Mouse (Mus musculus) heart, adult 18-20 months (tissue): ENCODE measurements around the gene St8sia1. TPM values are rescaled to one million over a fixed set of nuclear protein-coding genes. Genes with fewer than 3 reads are reported as not detected.

Experiments
- DNase-seq, 2 experiments: peaks; one replicate each; pipeline ENCODE4 v3.0.0; 2021 to 2022; ENCODE audit warnings: mixed read lengths in 1 of 2
- total RNA-seq, 2 experiments: library from RNA; stranded (reverse); gene quantifications; 2 replicates each; pipeline ENCODE4 v1.2.3; 2021

St8sia1 gene
- total RNA-seq, 2 experiments from 2014 or later = 0.10 to 0.57 TPM

DNA sequence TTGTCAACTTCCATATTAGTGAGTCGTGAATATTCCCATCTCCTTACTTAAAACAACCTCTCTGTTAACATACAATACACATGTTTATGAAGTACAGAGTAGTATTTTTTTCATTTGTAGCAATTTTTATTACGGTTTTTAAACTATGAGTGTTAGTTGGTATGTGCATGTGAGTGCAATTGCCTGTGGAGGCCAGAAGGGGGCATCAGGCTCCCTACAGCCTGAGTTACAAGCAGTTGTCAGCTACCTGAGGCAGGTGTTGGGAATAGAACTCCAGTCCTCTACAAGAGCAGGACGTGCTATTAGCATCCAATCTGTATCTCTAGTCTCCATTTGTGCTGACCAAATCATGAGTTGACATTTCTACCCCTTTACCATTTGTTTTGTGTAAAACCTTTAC is 19.8 kb downstream of the St8sia1 start:
- no peak for DNase-seq

DNA sequence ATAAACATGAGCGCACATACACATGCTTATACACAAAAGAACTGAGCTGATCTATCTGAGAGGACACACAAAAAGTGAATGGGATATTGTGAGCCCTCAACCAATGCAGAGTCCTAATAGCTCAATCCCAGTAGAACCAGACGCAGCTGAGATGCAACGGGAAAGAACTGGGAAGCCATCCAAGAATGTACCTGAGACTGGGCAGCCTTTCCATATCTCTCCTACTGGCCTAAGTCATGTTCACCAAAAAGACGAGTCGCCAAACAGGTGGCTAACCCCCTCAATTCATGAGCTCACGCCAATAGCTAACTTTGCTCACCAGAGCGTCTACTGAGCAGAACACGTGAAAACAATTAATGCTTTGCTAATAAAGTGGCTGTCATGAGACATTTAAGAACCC is 20.8 kb downstream of the St8sia1 start:
- DNase-seq = no peak

DNA sequence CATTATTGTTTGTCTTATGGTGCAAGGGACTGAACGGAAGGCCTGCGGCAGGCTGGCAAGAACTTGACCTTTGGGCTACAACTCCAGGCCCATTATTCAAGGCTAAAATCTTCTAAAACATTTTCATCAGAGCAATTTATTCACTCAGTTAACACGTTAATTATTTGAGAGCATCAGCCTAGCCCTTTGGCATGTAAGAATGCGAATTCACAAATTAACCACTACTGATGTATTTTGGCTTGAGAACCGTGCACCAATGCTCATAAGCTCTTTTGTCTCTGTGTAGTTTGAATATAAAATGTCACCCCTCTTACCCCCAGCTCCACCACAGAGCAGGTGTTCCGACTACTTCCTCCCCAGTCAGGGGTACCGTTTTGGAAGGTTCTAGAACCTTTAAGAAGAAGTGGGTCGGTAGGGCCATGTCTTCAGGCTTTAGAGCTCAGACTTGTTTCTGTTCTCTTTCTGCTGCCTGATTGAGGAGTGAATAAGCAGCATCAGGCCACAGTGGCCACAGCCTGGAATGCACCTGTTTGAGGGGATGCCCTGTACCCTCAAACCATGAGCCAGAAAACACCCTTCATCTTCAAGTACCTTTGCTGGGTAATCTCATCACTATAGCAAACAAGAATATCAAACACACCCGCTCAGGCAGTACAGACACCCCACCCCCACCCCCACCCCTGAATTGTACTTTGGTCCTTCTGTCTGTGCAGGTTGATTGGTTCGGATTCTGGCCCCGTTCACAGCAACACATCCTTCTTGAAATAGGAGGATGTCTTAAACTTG is 22.5 kb downstream of the St8sia1 start:
- DNase-seq = no peak

DNA sequence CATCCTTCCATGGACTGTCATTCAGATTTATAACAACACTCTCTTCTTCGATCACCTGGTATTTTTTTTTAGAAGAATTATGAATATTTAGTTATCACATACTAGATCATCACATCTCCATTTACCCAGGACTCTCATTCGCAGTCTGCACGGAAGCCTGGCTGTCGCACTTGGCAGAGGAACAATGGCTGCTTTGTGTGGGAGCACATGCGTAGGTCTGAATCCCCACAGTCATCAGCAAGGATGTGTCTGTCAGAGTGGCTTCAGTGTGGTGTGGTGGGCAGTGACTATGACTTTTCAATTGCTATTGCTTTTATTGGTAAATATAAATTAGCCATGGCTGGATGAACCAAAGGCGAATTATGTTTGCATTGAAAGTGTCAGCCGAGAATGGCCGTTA is 23.2 kb downstream of the St8sia1 start:
- no peak for DNase-seq

DNA sequence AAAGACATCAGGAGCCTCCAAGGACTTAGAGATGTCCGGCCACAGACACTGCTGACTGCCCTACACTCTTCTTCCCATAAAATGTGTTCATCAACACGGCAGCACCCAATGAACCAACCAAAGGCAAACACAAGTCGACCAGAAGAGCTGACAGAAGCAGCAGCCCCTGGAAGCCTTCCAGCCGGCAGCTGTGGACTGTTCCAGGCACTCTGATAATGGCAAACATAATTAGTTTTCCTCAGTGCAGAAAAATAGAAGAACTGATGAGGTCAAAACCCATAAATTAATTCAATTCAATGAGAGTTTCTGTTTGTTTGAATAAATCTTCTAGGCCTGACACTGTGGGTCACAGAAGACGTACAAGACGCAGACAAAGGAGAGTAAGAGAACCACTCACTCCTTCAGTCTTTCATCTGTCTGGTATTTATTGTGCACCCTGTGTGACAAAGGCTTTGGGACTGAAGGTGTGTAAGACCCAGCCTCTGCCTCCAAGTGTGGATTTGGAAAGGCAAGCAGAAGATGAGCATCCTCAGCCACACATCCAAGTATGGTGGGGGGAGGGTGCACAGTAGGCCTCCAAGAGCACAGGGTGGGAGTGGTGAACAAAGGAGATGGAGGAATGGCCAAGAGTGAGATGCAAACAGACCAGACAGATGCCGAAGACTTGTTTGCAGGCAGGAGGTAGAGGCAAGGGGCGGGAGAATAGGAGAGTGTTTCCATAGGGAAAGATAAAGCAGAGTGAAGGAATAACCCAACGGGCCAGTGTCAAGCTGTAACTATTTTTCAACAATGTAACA is 25.5 kb downstream of the St8sia1 start:
- no peak for DNase-seq

DNA sequence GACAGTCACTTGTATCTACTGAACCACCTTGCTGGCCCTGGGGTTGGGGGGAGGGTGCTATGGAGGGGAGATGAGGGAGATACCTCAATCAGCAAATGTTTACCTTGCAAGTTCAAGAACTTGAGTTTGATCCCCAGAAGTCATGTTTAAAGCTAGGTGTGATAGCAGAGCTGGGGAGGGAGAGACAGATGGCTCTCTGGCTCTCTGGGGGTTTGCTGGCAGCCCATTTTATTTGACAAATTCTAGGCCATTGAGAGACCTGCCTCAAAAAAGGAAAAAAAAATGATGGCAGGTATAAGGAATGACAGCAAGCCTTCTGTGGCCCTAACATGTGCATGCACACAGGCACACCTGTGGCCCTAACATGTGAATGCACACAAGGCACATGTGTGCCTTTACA is 26.2 kb downstream of the St8sia1 start:
- DNase-seq = no peak

DNA sequence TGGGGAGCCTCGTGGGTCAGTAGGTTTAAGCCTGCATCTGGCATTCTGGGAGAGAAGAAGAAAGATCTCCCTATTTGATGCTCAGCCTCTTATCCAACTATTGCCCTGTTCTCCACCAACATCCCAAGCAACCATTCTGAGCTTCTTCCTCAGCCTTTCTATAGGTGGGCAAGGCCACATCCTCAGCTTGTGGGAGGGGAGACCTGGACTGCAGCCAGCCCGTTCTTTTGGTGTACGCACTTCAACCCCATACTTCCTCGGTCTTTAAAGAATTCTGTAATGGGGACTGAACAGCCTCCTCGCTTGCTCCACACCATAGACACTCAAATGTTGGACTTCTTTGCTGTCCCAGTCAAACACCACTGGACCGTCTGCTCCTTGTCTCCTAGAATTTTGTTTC is 31.7 kb downstream of the St8sia1 start:
- DNase-seq = no peak

DNA sequence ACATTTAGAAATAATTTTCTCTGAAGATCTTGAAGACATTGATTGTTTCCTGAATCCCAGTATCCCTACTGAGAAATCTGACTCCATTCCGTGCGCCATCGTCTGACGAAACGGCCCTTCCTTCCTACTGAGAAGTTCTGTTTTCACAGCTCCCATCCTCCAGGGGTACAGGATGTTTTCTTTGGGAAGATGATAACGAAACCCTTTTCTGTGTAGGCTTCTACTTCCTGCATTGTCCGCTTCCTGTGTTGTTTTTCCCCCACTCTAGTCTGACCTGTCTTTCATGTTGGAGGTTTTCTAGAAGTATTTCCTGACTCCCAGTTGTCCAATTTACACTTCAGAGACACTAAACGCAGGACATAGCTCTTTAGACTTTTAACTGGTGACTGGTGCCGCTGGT is 32.1 kb downstream of the St8sia1 start:
- peak in 1 of 2 experiments; percentile 5 for DNase-seq

DNA sequence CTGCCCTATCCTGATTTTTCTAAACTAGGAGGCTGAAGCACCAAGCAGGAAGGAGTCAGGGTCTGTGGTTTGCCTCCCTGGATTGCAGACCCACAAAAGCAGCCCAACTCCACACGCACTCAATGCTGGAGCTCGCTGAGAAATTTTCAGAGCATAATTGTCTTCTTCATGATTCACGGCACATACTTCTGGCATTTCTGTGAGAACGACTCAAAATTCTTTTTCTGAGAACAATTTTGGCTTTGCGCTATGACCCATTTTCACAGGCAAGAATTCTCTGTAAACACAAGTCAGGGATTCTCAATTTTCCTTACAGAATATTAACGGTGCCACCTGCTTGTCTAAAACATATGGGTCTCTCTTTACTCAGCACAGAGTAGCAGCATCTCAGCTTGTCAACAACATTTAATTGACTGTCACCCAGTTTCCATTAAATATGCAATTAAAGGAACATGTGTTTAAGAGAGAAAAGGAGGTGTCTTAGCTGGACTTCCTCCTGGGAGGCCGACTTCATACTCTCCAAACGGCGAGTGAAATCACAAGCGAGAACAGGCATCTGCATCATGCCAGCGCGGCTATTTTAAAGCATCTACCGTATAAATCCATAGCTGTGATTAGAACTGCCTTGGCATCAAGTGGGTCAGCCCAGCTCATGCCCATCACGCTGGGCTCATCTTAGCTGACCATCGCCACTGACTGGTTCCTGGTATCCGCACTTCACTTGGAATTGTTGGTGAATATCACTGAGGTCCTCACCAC is 35.5 kb downstream of the St8sia1 start:
- no peak for DNase-seq

DNA sequence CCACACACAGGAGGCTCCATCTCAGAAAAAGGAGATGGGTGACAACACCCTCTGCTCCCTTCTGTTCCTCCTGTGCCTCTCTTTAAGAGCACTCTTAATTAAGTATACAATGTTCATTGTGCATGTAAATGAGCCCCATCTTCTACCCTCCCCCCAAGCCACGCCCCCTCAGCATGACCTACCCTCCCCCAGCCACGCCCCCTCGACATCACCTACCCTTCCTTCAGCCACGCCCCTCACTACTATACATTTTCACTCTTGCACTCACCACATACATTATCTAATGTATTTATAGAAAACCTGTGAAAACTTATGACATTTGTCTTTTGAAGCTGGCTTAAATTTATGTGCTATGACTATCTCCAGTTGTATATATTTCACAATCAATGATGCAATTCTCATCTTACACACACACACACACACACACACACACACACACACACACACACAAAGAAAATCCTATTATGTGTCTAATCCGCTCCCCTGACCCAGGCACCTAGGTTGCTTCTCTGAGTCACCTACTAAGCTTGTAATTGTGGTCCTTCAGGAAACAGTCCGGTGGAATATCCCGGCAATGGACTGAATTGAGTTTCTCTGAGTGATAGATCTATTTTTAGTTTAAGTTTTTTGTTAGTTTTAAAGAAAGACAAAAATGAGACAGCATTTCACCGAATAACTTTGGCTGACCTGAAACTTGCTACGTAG is 37.2 kb downstream of the St8sia1 start:
- DNase-seq = no peak

DNA sequence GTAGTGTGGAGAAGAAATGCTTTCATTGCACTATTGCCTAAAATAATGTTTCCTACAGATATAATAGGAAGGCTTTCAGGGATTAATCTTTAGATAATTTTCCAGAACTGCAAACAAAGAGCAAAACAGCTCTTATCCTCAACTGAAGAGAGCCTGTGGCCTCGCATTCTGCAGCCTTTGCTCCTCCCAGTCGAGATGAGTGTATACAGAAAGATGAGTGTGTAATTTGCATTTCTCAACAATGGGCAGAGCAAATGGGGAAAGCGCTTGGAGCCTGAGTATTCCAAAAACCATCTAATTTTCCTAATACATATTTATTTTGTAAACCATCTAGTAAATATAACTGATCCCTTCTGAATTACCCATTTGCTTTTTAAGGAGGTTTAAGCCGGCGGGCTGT is 38.3 kb downstream of the St8sia1 start:
- DNase-seq = no peak

DNA sequence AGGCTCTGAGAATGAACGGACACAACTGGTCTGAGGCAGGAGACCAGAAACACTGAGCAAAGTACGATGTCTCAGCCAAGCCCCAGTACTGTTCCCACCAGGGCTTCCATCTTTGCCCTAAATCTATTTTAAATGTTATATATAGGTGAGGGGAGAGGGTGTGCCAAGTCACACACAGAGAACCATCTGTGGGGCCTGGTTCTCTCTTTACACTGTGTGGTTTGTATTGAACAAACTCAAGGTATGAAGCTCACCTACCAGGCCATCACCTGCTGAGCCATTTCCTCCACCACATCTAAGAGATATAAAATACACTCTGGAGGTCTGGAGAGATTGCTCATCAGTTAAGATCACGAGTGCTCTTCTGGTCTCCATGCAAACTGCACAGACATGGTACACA is 38.9 kb downstream of the St8sia1 start:
- DNase-seq = no peak

DNA sequence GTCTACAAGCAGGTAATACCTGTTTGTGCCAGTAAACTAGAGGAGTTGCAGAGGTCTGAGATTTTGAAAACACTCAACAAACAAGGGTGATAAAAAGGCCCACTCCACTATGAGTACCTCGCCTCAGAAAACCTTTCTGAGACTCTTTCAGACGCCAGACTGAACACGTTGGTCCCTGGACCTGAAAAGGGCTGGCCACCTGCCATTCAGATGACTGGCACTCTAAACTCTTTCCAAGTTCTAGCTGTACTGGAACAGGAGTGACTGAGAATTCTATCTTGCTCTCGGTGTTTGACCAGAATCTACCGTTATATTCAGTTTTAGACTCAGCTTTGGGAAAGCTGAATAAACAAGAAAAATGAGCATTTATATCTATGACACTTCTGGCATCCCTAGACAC is 43.4 kb downstream of the St8sia1 start:
- peak; percentile 70 to 73 for DNase-seq

DNA sequence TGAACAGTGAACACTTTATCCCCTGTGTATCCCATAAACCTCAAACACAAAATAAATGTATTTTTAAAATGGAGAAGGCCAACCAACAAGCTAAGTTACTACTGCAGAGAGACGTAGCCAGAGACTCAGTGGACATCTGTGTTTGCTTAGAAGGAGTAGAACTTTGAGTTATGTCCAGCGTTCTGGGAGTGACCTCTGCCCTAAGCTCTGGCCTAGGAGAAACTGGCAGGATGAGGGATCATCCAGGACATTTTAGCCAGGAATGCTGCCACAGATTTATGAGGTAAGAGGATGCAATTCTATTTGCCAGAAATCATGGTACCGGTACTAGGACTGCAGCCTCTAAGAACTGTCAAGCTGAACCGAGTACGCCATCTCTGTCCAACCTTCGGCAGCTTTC is 45.6 kb downstream of the St8sia1 start:
- no peak for DNase-seq

DNA sequence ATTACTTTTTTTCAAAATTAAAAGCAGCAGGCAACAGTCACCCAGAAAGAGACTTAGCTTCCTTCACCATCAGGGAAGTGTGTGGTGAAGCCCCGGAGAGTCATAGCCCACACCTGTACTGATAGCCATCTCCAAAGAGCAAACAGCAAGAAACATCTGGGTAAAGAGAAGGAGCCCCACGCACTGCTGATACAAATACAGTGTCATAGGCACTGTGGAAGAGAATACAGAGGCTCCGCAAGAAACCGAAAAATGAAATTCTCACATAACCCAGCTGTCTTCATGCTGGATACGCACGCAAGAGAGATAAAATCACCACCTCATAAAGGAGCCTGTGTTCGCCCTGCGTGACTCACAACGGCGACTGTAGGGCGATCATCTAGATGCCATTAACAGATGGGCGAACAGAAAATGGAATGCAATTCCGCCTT is 46.8 kb downstream of the St8sia1 start:
- no peak for DNase-seq

DNA sequence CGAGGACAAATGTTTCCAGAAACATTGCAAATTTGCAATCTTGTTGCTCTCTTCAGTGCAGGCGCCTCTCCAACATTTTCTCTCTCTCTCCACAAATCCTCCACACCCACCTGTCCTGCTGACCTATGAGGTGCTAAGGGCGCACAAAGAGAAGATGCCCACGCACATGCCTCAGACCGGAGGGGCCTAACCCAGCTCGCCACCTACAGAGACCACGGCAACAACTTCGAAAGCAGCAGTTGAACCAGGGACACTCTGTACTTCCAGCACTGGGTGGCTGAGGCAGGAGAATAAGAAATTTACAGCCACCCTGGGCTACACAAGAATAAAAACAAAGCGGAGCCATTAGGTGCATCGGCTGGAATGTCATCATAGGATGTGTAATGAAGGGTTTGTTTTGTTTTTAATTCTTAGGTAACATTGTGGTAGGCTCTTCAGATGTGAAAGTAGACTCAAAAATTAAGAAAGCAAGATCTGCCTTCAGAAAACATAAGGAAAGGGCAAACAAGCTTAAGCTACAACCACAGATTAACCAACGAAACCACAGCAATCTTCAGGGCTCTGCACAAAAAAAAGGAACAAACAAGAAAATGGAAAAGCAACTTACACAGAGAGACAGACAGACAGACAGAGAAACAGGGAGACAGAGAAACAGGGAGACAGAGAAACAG is 47.8 kb downstream of the St8sia1 start:
- DNase-seq = no peak

DNA sequence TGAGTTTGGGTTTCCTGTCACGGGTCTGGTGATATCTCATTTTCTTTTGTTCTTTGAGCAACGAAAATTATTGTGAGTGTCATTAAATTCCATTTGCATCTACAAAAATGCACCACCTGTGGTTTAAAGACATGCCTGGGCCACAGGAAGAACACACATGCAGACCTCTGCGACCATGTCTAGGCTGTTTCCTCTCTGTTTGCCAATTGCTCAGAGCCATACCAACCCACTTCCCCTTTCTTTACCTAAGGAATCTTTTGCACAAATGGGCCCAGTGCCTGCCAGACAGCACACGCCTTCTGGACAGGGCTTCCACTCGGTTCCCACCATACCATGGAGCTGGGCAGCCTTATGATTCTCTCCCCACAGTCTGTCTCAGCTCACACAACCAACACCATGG is 48.8 kb downstream of the St8sia1 start:
- no peak for DNase-seq

DNA sequence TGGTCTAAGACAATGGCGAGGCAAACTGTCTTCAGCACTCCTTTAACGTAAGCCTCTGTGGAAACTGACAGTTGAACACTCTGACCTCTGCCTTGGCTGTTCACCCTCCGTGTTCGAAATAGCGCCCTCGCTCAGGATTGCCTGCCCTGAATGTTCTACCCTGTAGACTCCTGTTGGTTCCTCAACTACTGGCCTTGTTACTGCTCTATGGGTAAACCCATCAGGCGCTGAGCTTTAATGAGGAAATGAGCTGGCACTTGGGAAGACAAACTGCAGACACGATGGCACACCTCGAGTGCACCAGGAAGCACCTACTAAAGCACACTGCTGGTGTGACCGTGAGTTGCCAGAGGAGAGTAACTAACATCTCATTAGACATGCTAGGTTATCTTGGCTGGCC is 49.6 kb downstream of the St8sia1 start:
- DNase-seq = no peak

DNA sequence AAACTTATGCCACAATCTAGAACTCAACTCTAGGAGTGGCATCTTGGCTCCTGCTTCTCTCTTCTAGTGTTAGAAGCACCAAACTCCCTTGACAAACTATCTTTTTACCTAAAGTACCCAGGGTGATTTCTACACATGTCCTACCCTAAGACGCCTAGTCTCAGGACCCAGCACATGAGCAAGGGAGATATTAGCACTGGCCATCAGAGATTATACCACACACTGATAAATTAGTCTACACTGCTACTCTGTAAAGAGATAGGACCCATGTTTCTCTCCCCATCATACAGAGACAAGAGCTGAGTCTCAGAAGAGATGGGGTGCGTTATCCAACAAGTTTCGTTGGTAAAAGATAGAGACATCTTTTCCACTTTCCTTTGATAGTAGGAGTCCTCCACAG is 53.0 kb downstream of the St8sia1 start:
- DNase-seq = no peak

DNA sequence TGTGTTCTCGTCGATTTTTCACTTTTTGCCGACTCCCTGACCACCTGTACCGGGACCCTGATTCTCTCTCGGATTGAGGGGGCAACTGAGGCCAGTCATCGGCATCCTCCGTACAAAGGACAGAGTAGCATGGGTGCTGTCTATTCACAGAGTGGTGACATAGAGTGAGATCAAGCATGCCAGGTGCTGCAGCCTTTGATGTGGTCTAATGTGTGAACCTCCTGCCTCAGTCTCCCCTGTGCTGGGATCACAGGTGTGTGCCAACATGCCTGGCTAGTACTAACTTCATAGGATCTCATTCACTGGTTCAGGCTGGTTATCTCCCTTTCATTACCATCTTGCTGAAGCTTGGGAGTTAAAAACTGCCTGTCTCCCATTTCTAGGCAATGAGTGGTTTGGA is 53.5 kb downstream of the St8sia1 start:
- no peak for DNase-seq

DNA sequence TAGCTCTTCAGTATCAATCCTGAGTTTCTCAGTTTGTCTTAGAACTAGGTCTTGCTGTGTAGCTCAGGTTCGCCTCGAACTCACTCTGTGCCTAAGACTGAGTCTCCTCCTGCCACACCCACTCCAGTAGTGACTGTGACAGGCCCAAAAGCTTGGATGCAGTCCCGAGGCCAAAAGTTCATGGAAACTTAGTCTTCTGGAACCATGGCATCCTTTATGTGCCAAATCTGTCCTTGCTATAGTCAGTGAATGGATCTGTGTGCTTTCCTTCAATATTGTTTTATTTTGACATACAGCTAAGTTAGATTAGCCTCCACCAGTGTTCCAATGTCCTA is 54.5 kb downstream of the St8sia1 start:
- DNase-seq = no peak
